Mouse (Mus musculus) frontal cortex, postnatal 25 days (tissue): Measurements from ENCODE around the gene Stab2.

Experiments used
- DNase-seq, 2 experiments: peaks; one replicate each; pipeline ENCODE4 v3.0.0; 2022; ENCODE audit warnings: low spot score in 2 of 2

The Stab2 gene

DNA sequence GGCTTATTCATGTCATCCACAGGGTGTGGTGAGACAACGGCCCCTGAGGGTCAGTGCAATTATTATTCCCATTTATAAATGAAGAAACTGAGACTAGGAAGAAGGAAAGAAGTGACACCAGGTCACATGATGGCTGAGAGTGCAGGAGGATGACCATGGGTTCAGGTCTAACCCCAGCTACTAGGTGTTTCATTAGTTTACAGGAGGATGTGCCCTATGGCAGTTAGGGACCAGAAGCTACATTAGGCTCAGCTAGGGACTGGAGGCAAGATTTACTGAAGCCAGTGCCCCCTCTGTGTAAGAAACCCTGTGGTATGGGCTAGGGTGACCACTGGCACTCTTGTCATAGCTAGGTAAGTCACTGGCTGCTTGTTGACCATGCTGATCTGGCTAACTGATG is 116.8 kb downstream of the Stab2 start:
- DNase-seq, result no peak

DNA sequence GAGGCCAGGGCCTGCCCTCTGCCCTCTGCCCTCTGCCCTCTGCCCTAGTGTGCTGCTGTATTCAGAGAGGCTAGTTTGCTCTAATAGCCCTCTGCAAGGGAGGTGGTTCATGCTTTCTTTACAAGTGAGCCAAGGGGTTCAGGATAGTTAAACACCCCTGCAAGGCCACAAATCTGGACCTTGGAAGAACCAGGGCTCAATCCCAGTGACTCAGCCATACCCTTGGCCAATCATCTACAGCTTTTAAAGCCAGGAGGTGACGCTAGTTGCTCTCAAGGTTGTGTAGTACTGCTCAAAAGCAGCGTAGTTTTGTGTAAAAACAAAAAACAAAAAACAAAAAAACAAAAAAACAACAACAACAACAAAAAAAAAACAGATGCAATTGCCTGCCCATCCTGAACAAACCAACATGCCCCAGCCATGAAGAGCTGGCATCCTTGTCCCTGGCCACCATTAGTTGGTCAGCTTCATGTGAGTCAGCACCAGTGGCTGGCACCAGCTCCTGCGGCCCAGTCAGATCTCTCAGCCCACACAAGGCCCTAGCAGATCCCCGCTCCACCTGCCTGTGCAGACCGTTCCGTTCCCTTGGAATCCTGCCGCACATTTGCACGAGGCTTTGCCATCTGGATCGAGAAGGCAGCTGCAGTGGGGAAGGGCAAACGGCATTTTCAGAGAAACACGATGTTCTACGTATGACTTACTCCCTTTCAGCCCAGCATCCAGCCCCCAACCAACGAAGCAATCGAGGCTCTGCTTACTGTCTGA is 117.5 kb downstream of the Stab2 start:
- DNase-seq, result peak; percentile 22

DNA sequence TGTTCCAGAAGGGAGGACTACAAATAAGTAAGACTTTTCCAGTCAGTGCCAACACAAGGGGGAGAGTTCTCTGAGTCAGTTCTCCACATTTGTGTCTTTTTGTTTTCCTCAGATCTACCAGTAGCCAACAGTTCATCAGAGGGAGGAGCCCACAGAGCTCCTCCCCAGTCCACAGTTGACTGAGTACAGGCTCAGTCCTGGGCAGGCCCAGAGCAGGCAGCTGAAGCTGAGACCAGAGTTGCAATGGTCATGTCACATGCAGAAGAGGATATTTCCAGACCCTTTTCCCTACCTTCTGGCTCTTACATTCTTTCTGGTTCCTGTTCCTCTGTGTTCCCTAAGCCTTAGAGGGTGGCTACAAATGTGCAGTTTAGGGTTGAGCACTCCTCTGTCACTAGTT is 118.4 kb downstream of the Stab2 start:
- DNase-seq, result no peak

DNA sequence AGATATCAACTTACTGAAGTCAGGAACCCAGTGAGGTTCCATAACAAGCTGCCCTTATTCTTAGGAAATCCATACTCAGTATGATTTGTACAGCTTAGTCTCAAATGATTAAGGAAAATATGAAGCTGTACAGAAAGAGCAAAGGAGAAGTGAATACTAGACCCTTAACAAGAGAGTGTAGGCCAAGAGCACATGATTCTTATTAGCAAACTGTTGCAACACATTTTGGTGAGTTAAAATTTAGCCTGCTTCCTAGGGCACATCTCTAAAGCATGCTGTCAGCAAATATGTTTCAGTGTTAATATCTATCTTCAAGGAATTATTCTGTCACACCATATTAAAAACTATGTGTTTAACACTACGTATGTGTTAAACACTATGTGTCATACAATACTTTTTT is 121.4 kb downstream of the Stab2 start:
- DNase-seq, result no peak

DNA sequence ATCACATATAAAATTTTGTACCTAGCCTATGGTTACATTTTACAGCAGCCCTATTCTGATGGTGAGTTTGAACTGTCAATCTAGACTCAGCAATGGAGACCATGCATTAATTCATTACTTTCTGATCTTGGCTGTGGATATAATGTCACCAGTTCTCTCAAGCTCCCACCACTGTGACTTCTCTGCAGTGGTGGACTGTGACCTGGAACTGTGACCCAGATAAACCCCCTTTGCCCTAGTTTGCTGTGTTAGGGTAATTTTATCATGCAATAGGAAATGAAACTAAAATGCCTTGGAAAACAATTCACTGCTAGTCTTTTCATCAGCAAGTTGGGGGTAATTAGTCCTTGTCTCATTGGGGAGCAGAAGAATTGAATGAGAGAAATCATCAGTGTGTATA is 126.4 kb downstream of the Stab2 start:
- no peak for DNase-seq

DNA sequence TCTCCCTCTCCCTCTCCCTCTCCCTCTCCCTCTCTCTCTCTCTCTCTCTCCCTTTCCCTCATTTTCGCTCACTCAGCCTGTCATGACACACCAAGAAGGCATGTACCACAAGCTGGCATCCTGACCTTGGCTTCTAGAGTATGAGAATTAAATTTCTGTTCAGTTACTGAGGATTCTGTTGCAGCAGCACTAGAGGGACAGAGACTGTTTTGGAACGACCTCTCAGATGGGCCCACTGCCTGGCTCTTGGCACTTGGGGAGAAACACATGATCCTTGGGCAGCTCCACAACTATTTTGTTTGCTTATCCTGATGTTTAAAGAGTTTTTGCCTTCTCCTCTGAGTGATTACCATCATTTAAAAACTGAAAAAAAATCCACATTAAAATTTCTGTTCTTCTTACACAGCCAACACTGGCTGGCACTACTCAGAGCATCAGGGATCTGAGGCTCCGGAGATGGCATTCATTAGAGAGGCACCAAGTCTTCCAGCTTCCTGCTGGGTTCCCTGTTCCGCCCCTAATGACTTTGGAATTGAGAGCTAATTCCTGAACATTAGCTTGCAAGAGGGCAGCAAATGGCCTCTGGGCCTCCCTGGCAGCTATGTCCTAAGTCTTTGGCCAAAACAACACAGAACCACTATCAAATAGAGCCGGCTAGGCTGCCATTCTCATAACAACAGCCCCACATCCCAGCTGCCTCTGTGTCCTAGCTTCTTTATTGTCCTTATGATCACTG is 127.6 kb downstream of the Stab2 start:
- DNase-seq, result no peak

DNA sequence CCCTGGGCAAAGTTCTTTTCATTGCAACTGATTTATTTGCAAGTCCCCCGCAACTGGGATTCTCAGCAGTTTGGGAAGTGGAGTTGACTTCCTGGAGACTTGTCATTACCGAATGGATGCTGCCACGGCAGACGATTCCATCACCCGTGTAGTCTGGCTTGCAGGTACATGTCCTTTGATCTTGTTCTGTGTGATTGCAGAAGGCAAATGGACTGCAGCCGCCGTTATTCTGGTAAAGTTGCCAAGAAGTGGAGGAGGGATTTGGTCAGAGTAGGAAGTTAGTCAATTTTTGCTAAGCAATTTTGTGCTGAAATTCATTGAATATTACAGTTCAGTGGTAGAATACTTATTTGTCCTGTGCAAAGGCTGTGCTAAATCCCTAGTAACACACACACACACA is 129.1 kb downstream of the Stab2 start:
- no peak for DNase-seq

DNA sequence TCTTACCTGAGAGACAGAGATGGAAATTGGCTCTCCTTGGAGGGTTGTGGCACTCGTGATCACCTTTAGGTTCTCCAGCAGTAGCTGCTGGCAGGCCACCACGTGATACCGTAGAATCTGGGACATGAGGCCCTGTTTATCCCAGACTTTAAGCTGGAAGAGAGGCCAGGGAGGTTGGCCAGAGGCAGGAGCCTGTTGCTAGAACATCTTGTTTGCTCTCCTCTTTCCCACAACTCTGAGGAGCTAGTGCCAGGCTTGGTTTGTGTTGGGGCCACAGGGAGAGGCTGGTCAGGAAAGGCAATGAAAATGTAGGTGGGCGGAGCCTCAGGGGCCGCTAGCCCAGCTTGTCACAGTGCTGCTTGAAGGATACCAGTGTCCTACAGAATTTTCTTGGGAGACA is 135.2 kb downstream of the Stab2 start:
- DNase-seq, result no peak

DNA sequence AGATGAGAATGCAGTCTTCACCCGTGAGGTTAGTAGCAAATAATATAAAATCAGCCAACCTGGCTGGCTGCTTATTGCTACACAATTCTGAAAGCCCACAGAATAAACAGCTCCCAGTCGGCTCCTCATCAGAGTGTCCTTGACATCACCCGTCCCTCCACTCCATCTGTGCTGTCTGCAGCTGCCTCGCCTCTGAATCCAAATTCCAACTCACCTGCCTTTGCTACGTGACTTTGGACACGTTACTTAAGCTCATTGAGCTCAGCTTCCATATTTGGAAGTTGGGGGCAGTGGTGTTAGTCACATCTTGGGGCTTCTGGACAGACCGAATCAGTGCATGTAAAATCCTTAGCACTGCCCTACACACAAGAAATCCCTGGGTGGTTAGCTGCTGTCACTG is 135.7 kb downstream of the Stab2 start:
- DNase-seq, result no peak

DNA sequence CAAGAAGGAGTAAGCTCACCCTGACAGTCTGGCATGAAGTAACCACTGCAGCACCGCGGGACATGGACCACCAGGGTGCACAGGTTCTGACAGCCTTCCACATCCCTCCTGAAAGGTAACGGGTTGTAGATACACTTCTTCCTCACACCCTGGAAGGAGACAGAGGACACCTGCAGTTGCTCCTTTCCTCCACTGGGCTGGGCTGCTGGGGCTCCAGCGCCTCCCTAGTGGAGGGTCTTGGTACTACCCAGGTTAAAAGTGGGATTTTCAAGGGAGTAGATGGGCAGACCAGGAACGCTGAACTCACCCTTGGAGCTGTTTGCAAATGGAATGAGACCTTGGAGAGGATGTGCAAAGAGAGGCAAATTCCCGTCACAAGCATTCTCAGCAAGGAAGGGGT is 144.4 kb downstream of the Stab2 start:
- no peak for DNase-seq

DNA sequence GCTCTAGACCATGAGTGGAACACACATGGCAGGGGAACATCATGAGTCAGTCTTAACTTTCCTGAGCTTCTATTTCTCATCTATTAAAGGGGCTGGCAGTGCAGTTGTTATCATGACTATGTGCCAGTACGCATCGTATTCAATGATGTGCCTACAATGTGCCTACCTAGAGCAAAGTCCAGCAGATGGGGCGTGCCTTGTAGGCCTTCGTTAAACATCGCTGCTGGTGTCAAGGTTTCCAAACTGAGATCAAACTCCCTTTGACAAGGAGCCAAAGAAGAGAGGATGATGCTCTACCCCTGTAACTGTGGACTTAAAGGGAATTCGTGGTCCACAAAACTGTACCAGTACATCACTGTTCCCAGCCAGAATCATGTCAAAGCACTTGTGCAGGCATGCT is 145.3 kb downstream of the Stab2 start:
- no peak for DNase-seq

DNA sequence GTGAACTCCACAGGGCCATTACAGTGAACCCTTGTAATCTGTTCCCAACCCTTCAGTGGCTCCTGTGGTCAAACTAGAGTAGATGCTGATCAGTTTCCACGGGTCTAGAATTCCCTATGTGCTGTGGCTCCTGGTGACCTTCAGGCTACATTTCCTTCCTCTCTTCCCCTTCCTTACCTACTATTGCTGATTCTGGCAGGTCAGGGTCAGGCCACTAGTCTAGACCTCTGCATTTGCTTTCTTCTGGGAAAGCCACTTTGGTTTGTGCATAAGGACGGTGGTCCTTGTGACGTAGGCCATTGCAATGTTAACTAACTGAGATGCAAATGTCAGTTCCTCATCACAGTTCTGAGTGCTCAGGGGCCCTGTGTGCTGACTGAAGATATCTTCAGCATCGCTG is 147.4 kb downstream of the Stab2 start:
- no peak for DNase-seq

DNA sequence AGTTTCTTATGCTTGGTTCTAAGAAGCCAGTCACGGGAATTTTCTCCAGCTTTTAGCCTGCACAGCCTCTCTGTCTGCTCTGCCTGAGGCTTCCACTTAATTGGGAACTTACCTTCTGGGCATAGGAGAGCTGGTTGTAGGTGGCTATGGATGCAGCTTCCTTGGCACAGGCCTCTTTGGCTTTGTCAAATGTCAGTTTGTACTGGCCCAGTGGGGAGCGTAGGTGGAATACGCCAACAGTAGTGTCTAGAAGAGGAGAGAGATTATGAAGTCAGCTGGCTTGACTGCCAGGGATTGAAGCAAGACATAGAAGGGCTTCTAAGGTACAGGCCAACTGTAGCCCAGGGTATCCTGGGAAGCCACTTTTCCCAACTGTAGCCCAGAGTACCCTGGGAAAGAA is 154.4 kb downstream of the Stab2 start:
- no peak for DNase-seq

DNA sequence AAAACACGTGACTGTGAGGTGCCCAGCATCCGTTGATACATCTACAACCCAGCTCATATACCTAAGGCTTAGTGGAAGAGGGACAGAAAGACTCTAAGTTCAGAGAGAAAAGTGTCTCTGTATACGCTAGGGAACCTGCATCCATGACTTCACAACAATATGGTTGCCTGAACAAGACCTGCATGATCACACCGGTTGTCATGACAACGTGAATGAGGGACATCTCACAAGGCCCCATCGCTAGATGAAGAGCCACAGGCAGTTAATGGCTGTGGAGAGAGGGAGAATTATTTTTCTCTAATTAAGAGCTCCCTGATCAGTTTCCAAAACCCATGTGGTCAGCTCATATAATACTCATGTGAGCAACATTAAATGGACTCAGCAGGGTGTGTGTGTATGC is 155.7 kb downstream of the Stab2 start:
- no peak for DNase-seq

DNA sequence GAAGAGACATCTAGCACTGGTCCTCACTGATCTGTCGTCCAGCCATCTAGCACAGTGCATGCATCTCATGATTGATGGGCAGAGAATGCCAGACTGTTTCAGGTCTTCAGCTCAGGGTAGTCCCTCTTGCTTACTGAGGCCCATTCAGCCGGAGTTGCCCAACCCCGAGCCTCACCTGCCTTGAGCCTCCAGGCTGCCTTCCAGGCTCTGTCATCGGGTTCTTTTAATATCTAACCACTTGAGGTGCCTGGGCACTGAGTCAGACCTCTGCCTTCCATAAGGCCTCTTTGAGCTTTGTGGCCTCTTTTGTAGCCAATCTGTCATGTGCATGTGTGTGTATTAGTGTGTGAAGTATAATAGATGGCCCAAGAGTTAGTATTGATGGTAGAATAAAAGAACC is 158.3 kb downstream of the Stab2 start:
- DNase-seq, result no peak

DNA sequence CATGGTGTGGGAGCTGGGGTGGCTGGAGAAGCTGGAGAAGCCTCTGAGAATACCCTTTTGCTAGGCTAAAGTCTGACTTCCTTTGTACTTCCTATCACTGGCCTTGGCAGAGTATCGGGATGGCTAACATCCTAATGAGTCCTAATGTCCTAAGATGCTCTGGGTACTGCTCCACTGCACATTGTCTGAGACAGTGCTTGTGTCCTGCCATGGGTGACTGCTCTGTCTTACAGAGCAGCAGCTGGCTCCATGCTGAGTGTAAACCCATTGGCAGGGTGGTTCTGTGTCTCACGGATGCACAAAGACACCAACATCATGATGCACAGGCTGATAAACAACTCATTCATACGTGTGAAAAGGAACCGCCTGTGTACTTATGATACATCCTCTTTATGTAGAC is 158.7 kb downstream of the Stab2 start:
- no peak for DNase-seq

DNA sequence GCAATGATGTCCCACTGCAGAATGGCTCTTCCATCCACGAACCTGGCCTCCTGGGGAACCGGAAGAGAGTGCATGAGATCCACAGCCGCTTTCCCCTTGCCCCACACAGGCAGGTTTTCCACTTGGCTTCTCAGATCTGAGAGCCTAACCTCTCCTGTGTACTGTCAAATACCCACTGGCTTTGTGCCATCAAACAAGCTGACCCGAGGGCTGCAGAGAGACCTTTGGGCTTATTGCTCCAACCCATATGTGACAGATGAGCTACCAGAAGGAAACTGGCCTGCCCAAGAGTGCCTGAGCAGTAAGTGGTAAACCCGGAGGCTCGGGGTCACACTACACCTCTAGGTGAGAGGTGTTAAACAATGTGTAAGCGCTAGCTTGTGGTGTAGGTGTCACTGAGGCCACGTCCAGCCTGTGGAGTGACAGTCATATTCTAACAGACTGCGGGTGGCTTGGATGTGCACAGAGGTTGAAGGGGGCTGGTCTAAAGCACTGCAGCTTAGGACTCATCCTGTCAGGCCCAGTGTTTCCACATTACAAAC is 160.8 kb downstream of the Stab2 start:
- DNase-seq, result no peak

DNA sequence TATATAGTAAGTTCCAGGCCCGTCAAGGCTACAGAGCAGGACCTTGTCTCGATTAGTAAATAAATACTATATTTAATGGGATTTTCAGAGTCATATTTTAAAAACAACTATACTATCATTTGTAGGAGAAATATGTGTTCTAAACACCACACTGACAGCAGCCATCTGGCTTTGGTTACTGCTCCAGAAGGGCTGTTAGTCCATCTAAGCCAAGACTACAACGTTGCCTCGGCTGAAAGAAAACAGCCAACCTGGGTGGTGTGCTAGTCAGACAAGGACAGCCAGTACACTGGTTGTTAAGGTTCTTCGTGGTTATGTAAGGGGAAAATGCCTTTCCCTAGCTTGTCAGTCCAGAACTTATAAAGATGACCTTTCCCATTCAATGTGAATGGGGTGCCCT is 165.2 kb downstream of the Stab2 start:
- no peak for DNase-seq

DNA sequence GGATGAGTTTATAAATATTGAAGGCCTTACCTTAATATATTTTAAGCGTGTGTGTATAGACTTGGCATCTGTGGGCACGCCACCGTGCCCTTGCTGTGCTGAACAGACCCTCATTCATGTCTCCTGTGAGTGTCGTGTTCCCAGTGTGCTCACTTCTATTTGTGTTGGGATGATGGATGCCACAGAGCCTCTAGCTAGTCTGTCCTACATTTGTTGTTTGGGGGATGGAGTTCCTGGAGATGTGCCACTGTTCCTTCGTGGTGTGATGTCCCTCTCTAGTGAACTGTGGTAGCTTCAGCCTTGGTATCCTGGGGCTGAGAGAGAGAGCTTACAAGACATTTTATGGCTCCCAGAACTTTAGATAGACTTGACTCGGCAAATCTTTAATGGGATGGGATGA is 169.0 kb downstream of the Stab2 start:
- no peak for DNase-seq

DNA sequence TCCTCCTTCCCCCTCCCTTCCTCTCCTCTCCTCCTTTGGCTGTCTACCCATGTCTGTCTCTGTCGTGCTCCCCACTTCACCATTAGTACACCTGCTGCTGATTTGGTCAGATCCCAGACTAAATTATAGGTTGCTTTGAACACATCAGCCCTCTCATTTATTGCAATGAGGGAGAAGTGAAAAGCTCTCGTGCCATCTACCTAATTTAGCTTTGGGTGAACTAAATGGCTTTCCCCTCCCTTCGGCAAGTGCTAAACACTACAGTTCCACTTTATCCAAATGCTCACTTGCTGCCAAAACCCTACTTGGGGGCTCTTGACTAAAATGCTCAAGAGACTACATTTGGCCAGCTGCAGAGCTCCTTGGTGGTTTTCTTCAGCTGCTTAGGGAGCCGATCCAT is 171.0 kb downstream of the Stab2 start:
- DNase-seq, result no peak

DNA sequence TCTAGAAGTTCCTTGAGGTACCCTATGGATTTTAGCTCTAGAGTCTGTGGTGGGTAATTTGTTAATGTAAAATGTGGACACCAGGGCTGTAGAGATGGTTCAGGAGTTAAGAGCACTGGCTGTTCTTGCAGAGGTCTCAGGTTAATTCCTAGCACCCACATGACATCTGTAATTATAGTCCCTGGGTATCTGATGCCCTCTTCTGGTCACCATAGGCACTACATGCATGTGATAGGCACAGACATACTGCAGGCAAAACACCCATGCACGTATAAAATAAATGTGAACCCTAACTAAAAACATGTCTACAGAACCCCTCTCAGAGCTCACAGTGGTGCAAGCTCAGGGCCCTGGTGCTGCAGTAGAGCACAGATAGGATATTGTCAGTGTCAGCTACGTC is 178.3 kb downstream of the Stab2 start:
- DNase-seq, result no peak

DNA sequence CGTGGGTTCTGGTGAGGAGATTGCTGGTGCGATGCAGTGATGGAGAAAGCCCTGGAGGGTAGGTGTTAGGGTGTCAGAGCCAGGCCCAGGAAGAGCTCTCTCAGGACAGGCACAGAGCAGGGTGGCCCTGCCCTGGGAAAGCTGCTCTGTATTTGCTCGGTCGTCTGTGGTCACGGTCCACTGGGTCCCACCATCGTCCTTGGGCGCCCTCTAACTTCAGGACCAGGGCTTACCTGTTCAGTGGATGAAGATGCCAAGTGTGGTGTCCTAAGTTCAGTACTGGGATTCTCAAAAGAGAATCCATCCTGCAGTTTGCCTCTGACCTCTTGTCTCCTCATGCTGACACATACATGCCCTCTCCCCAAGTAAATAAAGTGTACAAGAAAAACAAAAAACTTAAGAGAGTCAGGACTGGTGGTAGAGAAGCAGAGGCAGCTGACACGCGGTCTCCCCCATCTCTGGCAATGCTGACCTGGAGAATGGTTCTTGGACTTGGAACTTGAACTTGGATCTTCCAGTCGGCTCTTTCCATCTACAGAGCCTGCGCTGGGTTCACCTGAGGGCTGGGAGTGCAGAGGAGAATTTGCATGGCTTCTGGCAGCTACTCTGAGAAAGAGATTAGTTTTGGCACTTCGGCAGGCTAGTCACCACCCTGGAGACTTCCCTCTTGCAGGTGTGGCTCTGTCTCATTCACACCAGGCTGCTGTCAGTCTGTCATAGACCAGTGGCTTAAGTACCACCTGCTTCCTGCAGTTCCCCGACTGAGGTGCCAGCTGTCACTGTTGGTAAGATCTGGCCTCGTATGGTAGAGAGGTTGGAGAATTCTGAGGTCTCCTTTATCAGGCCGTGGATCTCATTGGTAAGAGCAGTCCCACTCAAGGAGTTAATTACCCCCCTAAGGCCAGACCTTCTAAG is 179.3 kb downstream of the Stab2 start:
- no peak for DNase-seq
